Mouse (Mus musculus) cerebellum, adult 11-12 months (tissue): Measurements from ENCODE around the gene Card10.
"Not testable (repeated sequence)": the region's sequence is repeated elsewhere in the genome, so short reads cannot be mapped to it uniquely, and the experiment has no call there.

ENCODE experiments used
- DNase-seq: peaks from one replicate; pipeline ENCODE4 v3.0.0; 2022

The Card10 gene

GRCm38 (mm10) chr15:78802776-78803391, at the start of gene Card10:
Gene Card10 (minus strand): TSS chr15:78803042.
- no peak for DNase-seq

DNA sequence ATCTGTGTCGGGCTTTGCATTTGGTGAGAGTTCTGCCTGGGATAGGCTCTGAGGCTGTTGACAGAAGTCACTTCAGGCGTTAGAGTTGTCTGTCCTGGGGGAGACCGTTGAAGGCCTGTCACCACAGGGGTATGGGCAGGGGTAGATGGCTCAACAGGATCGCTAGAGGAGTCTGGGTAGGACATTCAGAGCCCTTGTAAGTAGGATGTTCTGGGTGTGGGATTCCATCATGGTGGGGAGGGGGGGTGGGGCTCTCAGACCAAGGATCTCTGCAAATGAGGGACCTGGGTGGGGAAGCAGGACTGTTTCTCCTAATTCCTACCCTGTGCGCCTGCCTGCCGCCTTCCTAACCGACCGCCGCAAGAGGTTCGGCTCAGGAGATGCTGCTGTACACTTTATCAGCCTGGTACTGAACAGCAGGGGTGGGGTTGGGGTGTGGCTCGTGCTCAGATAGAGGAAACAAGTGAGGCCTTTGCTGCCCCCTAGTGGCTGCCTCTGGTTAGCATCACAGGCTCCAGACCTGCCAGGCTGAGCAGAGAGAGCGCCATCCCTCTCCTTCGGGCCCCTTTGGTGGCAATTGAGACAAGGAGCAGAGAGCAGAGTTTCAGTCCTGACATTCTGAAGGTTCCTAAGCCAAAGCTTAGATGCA, 48.8 kb upstream of the Card10 start:
- peak; percentile 85 for DNase-seq

DNA sequence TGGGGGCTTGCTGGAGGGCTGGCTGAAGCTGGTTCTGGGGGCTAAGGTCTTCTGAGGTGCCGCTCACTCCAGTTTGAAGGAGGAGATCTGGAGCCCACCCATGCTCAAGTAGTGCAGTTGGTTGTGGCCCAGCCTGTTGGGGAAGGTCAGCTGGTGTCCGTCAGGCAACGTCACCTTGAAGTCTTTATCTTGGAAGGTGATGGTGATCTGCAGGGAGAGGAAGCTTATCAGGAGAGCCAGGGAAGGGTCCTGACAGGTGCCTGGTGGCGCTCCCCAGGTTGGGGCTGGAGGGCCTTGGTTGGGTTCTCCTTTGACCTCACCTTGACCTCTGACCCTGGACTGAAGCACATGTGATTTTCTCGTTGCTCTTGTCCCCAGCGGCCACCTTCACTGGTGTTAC, 48.1 kb upstream of the Card10 start:
- DNase-seq = no peak

- DNase-seq = no peak
Observed at GRCm38 (mm10) chr15:78850059-78850824, 47.4 kb upstream of the Card10 start.

DNA sequence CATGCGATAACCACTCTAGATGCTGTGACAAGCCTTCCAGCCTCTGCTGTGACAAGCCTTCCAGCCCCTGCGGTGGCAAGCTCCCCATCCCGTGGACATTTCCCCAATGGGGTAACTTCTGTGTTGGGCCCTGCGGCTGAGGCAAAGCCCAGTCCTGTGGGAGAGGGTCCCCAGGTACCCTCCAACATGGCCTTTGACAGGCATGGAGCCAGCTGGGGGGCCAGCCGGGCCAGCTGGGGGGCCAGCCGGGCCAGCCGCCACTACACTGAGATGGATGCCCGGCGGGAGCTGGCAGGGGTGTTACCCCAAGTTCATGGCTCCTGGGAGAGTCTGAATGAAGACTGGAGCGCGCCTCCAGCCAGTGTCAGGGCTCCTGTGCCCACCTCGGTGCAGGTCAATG, 46.6 kb upstream of the Card10 start:
- no peak for DNase-seq

DNA sequence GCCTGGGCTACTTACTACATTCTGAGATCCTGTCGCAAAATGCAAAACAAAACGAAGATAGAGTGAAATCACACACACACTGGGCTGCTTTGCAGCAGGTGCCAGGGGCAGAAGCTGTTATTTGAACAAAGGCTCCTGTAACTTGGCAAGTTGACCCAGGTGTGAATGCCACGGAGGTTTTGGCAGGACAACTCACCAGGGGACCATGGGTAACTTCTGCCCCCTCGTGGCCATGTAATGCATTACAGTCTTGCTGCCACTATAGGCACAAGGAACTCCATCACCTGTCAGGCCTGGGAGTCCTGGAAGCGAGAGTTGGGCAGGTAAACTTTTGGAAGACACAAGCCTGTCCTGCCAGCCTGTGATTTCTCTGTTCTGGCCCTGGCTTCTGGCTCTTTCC, 45.6 kb upstream of the Card10 start:
- DNase-seq = peak; percentile 64

- DNase-seq = not testable (repeated sequence)
Observed at GRCm38 (mm10) chr15:78846805-78847204, 44.0 kb upstream of the Card10 start.

DNA sequence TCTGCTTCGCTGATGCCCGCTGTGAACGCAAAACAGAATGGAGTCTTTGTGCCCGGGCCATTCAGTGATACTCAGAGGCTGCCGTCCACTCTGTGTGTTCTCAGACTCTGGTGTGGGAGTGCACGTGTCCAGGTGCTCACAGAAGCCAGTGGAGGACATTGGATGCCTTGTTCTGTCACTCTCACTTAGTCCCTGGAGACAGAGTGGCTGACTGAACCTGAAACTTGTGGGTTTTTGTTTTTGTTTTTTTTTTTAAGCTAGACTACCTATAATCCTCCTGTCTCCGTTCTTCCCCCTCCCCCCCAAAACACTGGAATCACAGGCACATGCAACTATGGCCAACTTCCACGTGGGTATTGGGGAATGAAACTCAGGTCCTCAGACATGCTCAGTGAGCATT, 43.5 kb upstream of the Card10 start:
- no peak for DNase-seq

DNA sequence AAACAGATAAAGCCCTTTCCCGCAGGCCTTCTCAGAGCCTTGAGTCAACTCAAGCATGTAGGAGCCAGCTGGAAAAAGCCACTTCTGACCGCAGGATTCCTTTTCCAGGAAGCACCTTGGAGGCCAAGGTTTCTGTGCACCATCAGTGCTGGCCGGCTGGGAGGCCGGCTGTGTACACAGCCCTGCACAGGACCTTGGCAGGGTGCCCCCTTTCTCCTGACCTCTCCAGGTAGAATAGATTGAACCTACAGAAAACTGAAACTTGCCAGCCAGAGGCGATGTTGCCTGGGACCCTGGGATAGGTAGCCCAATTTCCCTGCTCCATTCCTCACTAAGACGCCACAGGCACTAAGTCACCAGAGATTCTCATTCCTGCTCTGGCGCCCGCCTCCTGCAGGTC, 43.0 kb upstream of the Card10 start:
- DNase-seq = no peak

DNA sequence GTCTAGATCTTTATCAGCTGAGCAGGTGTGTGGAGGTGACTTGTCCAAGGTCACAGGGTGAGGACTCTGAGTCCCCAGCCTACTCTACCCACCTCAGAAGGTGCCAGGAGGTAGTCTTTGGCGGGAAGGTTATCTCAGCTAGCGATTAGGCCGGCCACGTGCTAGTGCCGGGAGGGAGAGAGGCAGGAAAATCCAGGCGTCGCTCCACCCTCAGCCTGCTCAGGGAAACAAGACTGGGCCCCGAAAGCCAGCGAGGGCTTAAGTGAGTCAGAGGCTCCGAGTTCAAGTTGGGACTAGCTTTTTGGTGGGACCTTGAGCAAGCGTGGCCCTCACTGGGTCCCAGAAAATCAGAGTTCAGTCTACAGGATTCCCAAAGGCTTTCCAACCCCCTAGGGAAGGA, 42.5 kb upstream of the Card10 start:
- DNase-seq = no peak

DNA sequence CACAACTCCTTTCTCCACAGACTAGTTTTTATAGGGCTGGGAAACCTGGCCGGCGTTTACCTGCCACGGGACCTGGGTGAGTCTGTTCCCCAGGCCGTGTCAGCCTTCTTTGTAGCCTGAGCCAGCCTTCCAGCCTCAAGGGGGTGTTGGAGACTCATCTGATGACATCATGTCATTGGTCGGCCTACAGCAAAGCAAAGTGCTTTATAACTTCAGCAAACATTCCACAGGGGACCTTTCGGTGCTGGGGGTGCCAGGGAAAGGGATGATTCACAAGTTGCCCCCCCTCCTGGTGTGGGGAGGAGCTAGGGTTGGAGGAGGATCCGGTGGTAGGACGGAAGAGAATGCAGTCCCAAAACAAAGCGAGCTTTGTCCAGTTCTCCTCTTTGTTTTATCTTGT, 41.9 kb upstream of the Card10 start:
- no peak for DNase-seq

DNA sequence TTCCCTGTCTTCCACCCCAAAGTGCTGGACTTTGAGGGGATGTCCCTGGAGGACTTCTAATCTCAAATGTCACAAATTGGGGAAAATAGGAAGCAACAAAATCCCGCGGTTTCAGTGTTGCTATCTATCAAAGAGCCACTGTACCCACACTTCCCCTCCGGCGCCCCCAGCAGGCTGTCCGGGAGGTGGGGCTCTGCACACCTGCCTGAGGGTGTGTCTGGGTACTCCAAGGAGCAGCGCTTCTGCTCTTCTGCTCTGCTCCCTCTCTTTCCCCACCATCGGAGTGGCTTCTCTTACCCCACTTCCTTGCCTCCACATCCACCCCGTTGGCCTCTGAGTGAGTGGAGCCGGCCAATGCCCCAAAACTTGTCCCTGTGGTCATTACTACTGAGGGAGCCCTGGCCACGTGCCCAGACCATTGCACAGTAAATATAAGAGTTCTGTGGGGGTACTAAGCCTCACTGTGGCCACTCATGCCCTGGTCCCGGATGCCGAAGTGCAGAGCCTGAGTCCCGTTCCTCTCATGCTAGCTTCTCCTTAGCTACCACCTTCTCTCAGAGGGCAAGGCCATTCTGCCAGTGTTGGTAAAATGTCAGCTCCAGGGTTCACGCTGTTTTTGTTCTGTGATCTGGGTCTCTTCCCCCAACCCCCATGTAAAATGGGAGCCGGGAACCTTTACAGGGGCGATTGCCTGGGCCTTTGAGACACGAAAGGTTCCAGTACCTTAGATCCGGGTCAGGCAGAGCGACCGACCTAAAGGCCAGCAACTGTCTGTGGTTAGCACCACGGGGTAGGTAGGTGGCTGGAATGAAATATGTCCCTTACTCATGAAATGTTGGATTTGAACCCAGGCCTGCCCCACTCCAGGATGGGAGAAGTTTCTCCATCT, 41.0 kb upstream of the Card10 start:
- DNase-seq = no peak

DNA sequence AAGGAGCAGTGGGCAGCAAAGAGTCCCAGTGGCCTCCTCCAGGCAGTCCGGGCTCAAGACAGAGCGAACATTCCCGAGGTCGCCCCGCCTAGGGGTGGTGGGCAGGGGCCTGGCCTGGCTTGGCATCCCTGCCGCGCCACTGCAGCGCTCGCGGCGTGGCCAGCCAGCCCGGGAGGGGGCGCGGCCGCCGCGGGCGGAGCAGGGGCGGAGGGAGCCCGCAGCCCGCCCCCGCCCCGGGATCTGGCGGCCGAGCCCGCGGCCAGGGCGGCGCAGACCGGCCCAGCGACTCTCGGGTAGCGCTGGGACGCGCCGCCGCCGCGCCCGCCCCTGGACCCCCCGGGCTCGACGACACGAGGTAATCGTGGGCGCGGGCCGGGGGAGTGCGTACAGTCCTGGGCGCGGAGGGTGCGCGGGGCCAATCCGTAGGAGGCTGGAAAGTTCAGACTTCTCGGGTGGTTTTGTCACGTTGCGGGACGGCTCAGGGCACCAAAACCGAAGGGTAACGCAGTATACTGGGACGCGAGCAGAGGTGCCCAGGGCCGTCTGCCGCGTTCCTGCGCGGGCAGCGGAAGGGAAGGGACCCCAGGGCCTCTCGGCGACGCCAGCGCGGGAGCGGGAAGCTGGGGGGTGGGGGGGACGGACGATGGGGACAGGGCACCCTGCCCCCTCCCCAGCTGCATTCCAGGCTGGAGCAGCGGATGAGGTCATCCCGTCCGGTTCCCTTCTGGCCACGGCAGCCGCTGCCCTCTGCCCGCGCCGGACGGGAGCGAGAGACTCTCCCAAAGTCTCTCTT, 39.7 kb upstream of the Card10 start, which contains the start of gene Cdc42ep1:
Gene Cdc42ep1 (plus strand): TSS at position 254 of the 793 bp plus-strand sequence.
- peak; percentile 34 for DNase-seq

DNA sequence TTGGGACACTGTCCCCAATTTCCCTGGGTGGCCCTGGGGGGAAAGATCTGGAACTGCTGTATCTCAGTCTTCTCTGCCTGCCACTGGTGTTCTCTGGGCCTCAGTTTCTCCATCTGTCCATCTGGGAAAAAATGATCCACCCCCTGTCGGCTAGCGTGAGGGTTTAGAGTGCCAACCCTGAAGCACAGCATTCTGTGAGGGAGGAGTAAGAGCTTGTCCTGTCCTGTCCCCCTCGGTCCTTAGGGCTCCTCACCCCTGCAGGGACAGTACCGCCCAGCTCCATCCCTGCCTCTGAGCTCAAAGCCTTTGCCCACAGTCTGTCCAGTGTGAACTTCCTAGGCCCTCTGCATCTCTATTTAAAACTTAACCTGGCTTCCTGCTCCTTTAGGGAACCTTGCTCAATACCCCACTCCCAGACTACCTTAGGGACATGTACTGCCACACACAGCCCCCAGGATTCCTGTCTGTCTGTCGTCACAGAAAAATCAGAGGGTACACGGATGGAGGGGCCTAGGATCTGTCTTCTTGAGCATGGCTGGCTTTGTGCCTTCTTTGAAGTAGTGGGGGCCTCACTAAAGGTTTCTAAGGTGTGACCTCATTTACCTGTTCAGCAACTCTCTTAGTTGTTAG, 38.4 kb upstream of the Card10 start:
- peak; percentile 1 for DNase-seq

GRCm38 (mm10) chr15:78840751-78841150, 37.9 kb upstream of the Card10 start:
- no peak for DNase-seq

- no peak for DNase-seq
Observed at GRCm38 (mm10) chr15:78840241-78840640, 37.4 kb upstream of the Card10 start.

DNA sequence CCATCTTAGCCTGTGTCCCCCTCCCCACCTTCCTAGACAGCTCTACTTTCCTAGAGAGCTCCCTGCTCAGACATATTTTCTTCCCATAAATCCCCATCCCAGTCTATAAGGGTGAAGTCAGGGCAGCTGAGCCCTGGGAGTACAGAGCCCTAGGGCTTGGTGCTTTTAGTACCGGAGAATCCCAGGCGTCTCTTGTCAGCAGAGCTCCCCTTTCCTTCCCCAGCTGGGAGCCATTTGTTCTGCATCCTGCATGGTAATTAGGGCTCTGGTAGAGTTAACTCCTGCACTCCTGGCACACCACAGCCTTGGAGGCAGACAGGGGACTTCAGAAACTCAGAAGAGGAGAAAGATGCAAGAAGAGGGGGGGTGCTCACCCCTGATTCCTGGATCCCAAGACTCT, 36.9 kb upstream of the Card10 start:
- no peak for DNase-seq

- no peak for DNase-seq
Observed at GRCm38 (mm10) chr15:78836086-78836621, 33.3 kb upstream of the Card10 start.

- DNase-seq = peak; percentile 70
Observed at GRCm38 (mm10) chr15:78835200-78836085, 32.6 kb upstream of the Card10 start.
